Mouse (Mus musculus) cerebellum, postnatal 14 days (tissue): ENCODE measurements around the gene Fra10ac1.

Experiments
- DNase-seq, 2 experiments: peaks; one replicate each; pipeline ENCODE4 v3.0.0; 2021; ENCODE audit warnings: mixed read lengths in 2 of 2

The Fra10ac1 gene

GRCm38 (mm10) chr19:38223905-38224684 lies at the start of gene Fra10ac1:
Gene Fra10ac1, minus strand, starts transcription at chr19:38224156.
- peak; percentile 96 to 97 for DNase-seq

GRCm38 (mm10) chr19:38271071-38271470 lies 47.1 kb upstream of the Fra10ac1 start:
- no peak for DNase-seq

GRCm38 (mm10) chr19:38267469-38267868 lies 43.5 kb upstream of the Fra10ac1 start:
- no peak for DNase-seq

- DNase-seq: no peak
These were observed 41.8 kb upstream of the Fra10ac1 start for GRCm38 (mm10) chr19:38265767-38266166.

- peak; percentile 82 for DNase-seq
These were observed 40.8 kb upstream of the Fra10ac1 start, which contains the start of gene Lgi1 for GRCm38 (mm10) chr19:38264505-38265500. Gene Lgi1, plus strand, starts transcription at chr19:38264536.

- DNase-seq: peak; percentile 71 to 84
These were observed 40.0 kb upstream of the Fra10ac1 start for GRCm38 (mm10) chr19:38263829-38264504.

- DNase-seq: no peak
These were observed 37.4 kb upstream of the Fra10ac1 start for GRCm38 (mm10) chr19:38261351-38261750.

GRCm38 (mm10) chr19:38260346-38260745 lies 36.4 kb upstream of the Fra10ac1 start:
- DNase-seq: no peak

- DNase-seq: no peak
These were observed 35.5 kb upstream of the Fra10ac1 start for GRCm38 (mm10) chr19:38259436-38259835.

GRCm38 (mm10) chr19:38258651-38259065 lies 34.7 kb upstream of the Fra10ac1 start:
- peak; percentile 59 to 67 for DNase-seq

GRCm38 (mm10) chr19:38253796-38254195 lies 29.8 kb upstream of the Fra10ac1 start:
- DNase-seq: peak; percentile 80 to 81

GRCm38 (mm10) chr19:38249627-38250026 lies 25.7 kb upstream of the Fra10ac1 start:
- no peak for DNase-seq

- no peak for DNase-seq
These were observed 22.2 kb upstream of the Fra10ac1 start for GRCm38 (mm10) chr19:38246177-38246622.

GRCm38 (mm10) chr19:38245361-38246176 lies 21.6 kb upstream of the Fra10ac1 start:
- no peak for DNase-seq

- DNase-seq: no peak
These were observed 20.8 kb upstream of the Fra10ac1 start for GRCm38 (mm10) chr19:38244748-38245147.

- DNase-seq: no peak
These were observed 18.4 kb upstream of the Fra10ac1 start for GRCm38 (mm10) chr19:38242314-38242852.

GRCm38 (mm10) chr19:38238213-38238951 lies 14.4 kb upstream of the Fra10ac1 start:
- peak; percentile 91 to 96 for DNase-seq

GRCm38 (mm10) chr19:38237834-38238212 lies 13.9 kb upstream of the Fra10ac1 start:
- DNase-seq: peak; percentile 45 to 56

GRCm38 (mm10) chr19:38236526-38236925 lies 12.6 kb upstream of the Fra10ac1 start:
- peak in 1 of 2 experiments; percentile 46 for DNase-seq

- no peak for DNase-seq
These were observed 8.6 kb upstream of the Fra10ac1 start for GRCm38 (mm10) chr19:38232516-38232915.

GRCm38 (mm10) chr19:38232087-38232486 lies 8.1 kb upstream of the Fra10ac1 start:
- peak; percentile 32 to 43 for DNase-seq
